Mouse (Mus musculus) CD8-positive naive resting alpha-beta T cell, adult 2 months (primary cell): ENCODE results near the gene Egln1.

Experiments used
- DNase-seq, 2 experiments: peaks; one replicate each; pipeline ENCODE4 v3.0.0; 2022; ENCODE audit warnings: low read depth in 2 of 2, low spot score in 2 of 2

The Egln1 gene

GRCm38 (mm10) chr8:124949209-124950068 lies at the start of gene Egln1:
TSS of gene Egln1 (minus strand) at chr8:124949324.
- peak; percentile 36 to 37 for DNase-seq

GRCm38 (mm10) chr8:124995776-124996175 lies 46.7 kb upstream of the Egln1 start:
- no peak for DNase-seq

DNA sequence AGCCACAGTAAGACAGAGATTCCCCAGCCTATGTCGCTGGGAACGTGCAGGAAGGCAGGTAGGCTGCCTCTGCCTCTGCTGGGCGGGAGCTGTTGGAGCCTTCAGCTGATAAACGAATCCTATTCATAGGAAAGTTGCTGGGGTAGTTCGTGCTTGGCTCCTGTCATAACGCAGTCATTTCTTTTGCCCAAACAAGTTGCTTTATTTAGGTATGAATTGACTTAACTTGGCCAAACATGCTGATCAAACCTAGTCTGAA lies 42.5 kb upstream of the Egln1 start:
- no peak for DNase-seq

DNA sequence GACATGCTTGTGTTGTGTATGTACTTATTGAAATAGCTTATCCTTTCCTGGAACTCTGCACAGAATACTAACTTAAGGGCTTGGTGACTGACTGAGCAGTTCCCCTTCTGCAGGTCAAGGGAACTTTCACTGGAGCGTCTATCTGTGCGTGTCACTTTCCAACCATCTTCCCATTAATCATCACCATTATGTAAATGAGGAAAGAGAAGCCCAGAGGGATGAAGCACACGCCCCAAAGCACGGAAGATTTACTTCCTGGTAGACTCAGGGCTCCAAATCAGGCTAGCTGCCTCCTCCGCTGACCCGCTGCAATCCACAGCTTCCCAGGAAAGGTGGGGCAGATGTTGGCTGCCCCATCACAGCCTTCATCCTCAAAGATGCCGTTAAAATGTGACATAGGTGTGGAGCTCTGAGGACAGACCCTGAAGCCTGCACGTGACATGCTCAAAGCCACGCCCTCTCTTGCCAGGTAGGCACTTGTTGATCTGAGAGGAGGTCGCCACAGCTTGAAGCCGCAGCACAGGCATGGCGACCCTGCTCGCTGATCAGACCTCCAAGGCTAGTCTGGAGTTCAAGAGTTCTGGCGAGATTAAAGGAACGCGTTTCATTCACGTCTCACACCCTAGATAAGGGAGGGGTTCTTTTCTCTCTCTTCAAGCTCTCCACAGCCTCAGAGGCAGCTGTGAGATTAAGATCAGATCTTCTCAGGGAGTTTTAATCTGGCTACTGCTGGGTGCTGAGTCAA lies 42.0 kb upstream of the Egln1 start:
- DNase-seq: no peak

- no peak for DNase-seq
Observed at GRCm38 (mm10) chr8:124980828-124981227, 31.7 kb upstream of the Egln1 start.

GRCm38 (mm10) chr8:124980036-124980435 lies 30.9 kb upstream of the Egln1 start:
- peak in 1 of 2 experiments; percentile 11 for DNase-seq

- no peak for DNase-seq
Observed at GRCm38 (mm10) chr8:124978026-124978425, 28.9 kb upstream of the Egln1 start.

- DNase-seq: no peak
Observed at GRCm38 (mm10) chr8:124976211-124976610, 27.1 kb upstream of the Egln1 start.

DNA sequence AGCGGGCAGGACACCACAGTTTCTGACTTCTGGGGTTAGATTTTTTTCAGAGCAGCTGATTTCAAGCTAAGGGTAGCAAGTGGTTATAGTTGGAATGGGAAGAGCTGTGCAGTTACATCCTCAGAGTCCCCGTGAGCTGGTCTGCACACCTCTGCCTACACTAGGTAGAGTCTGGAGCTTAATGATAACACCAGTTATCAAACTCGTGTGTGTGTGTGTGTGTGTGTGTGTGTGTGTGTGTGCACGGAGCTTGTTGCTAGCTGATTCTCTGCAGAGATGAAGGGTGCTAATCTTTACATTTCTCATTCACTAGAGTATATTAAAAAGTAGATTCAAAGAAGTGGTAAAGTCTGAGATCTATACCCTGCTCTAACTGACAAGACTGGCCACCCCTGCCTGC lies 25.1 kb upstream of the Egln1 start:
- DNase-seq: no peak

DNA sequence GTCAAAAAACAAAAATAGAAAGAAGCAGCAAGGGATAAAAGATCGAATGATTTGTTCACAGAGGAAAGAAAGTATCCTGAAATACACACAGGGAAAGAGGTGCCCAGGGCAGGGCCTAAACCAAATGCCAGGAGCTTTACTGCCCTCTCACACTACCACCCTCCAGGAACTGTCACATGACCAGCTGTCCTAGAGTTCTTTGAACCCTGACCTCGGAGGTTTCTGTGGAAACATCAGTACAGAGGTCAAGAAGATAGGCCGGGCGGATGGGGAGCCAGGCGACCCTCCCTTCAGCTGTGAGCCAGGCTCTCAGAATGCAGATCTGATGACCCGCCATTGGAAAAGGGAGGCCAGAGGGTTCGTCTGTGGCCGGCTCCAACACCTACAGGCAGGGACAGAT lies 24.1 kb upstream of the Egln1 start:
- DNase-seq: no peak

- DNase-seq: no peak
Observed at GRCm38 (mm10) chr8:124970312-124970933, 21.3 kb upstream of the Egln1 start.

- DNase-seq: no peak
Observed at GRCm38 (mm10) chr8:124964966-124965365, 15.8 kb upstream of the Egln1 start.

- no peak for DNase-seq
Observed at GRCm38 (mm10) chr8:124963246-124963645, 14.1 kb upstream of the Egln1 start.

- DNase-seq: no peak
Observed at GRCm38 (mm10) chr8:124960226-124960880, 11.2 kb upstream of the Egln1 start.

DNA sequence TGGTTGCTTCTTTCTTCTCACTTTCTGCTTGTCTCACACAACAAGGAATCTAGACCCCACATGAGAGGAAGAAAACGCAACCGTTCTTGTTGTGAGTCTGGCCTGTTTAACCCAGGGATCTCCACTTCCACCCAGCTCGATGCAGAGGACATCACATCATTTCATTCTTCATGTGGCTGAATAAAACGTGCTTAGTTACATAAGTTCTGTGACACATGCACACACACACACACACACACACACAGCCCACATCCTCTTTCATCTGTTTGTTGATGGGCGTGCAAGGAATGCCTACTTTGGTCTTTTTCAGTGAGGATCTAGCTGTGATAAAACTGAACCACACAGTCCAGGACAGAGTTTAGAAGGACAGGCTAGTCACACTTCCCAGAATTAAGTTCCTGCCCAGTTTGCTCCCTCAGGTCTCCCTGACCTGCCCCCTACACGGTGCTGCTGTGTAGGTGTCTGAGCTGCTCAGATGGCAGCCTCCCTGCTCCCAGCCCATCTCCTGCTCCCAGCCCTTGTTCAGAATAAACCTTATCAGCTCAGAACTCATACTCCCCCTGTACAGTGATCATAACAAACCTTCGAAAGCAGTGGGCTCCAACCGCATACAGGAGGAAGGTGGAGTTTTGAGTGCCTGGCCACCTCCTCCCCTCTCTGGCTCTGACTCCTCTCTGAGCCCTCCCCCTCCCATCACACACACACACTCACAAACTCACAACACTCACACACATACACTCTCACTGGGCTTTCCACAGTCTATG lies 10.5 kb upstream of the Egln1 start:
- peak in 1 of 2 experiments; percentile 27 for DNase-seq

GRCm38 (mm10) chr8:124954572-124955082 lies 5.5 kb upstream of the Egln1 start:
- no peak for DNase-seq

DNA sequence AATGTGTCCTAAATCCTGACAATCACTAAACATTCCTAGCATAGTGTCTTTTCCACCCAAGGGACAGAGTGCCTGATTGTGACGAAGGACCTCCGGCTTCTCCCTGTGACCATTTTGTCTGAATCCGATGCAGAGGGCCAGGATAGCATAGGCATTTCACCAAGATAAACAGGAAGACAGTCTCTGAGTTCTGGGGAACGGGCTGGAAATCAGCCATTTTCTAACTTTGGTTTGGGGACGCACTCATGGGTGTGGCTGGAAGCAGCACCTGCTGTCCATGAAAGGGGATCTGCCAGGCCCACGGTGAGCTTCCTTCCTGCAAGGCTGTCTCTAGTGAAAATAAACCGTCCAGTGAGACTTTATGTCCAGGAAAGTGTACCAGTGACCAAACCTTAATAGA lies 4.1 kb upstream of the Egln1 start:
- no peak for DNase-seq

DNA sequence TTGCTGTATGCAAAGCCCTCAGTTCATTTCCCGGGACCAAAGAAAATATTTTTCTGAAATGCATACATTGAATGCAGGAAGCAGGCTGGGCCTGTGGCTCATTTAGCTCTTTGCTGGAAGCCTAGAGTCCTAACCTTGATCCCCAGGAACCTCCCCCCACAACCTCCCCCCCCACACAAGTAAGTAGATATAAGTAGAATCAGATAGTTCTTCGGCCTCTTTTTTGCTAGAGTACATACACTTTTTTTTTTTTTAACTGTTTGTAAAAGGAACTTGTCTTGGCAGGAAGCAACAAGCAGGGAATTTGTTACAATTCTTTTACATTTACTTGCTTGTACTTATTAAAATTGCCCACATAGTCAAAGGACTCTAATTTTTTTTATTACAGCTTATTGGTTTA lies 1.7 kb upstream of the Egln1 start:
- no peak for DNase-seq

DNA sequence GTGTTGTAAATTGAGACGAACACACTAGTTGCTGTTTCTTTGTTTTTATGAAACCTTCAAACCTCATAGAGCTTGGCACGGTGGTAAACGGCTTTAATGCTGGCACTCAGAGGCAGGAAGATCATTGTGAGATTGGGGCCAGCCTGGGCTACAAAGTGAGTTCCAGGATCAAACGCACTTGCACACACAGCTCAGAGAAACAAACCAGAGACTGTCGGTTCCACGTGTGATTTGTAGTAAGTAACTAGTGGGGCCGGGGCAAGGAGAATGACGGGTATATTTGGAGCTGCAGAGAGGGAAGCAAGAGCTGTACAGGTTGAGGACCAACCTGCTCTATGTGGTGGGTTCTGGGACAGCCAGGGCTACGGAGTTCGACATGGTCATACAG lies 939 bp upstream of the Egln1 start:
- DNase-seq: peak in 1 of 2 experiments; percentile 8

DNA sequence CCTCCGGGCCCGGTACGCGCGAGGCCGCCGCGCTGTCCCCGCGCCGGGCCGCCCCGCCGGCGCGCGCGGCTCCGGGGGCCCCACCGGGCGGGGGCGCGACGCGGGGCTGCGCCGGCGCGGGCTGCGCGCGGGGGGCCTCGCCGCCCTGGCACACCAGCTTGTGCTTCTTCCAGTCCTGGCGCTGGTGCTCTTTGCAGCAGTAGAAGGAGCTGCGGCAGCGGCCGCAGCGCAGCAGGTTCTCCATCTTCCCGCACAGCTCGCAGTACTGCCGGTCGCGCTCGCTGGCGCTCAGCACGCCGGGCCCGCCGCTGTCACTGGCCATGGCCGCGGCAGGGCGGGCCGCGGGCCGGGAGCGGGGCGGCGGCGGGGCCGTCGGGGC lies 402 bp downstream of the Egln1 start:
- DNase-seq: peak in 1 of 2 experiments; percentile 6
